Mouse (Mus musculus) MEL (cell line): Measurements from ENCODE around the gene Gm9964. TPM values are rescaled to one million over a fixed set of nuclear protein-coding genes. Genes with fewer than 3 reads are reported as not detected.
A peak's percentile ranks its signal among the peaks of the same experiment; 100 is the strongest.

Experiments
- DNase-seq: peaks from one replicate; pipeline ENCODE4 v3.0.0; 2011; ENCODE audit warnings: low read depth, low spot score
- H3K27ac ChIP-seq: 2 replicates; pipeline ENCODE4 v1.5.1; 2012; ENCODE audit warnings: low read depth, mild to moderate bottlenecking, control low read depth, low read length, moderate library complexity; ENCODE audit not compliant: control insufficient read depth
- H3K27me3 ChIP-seq, 2 experiments: fragments of 150-350 bp in 1 of 2; sonication (generic) in 1 of 2; 2 replicates each; pipeline ENCODE4 v1.6.1; 2012; ENCODE audit warnings: low read length in 2 of 2, mild to moderate bottlenecking in 2 of 2, improper control_type of control experiment in 1 of 2, moderate library complexity in 1 of 2; ENCODE audit not compliant: insufficient read depth in 2 of 2, control insufficient read depth in 1 of 2
- H3K36me3 ChIP-seq, 2 experiments: 2 replicates each; pipeline ENCODE4 v1.6.1; 2012 to 2014; ENCODE audit warnings: low read length in 2 of 2, improper control_type of control experiment in 1 of 2, inconsistent platforms in 1 of 2, mild to moderate bottlenecking in 1 of 2; ENCODE audit not compliant: insufficient read depth in 2 of 2, control insufficient read depth in 1 of 2
- H3K4me1 ChIP-seq, 2 experiments: fragments of 150-350 bp in 1 of 2; sonication (generic) in 1 of 2; 2 replicates each; pipeline ENCODE4 v1.6.1; 2012; ENCODE audit warnings: low read length in 2 of 2, improper control_type of control experiment in 1 of 2, mild to moderate bottlenecking in 1 of 2; ENCODE audit not compliant: insufficient read depth in 2 of 2, control insufficient read depth in 1 of 2
- H3K4me3 ChIP-seq, 2 experiments: fragments of 150-350 bp in 1 of 2; sonication (generic) in 1 of 2; 2 replicates each; pipeline ENCODE4 v1.5.1; 2012; ENCODE audit warnings: low read depth in 2 of 2, low read length in 2 of 2, mild to moderate bottlenecking in 2 of 2, moderate library complexity in 2 of 2, control low read depth in 1 of 2, improper control_type of control experiment in 1 of 2; ENCODE audit not compliant: control insufficient read depth in 1 of 2, insufficient read depth in 1 of 2
- H3K79me2 ChIP-seq: 2 replicates; pipeline ENCODE4 v1.6.1; 2012; ENCODE audit warnings: mild to moderate bottlenecking, low read length, moderate library complexity; ENCODE audit not compliant: control insufficient read depth, poor library complexity, insufficient read depth
- H3K9ac ChIP-seq: 2 replicates; pipeline ENCODE4 v1.6.1; 2012; ENCODE audit warnings: low read depth, mild to moderate bottlenecking, control low read depth, low read length, moderate library complexity; ENCODE audit not compliant: control insufficient read depth, poor library complexity, severe bottlenecking
- H3K9me3 ChIP-seq: fragments of 150-350 bp; sonication (generic); replicated peaks from 2 replicates; pipeline ENCODE4 v1.6.1; 2012; ENCODE audit warnings: mild to moderate bottlenecking, low read length, improper control_type of control experiment, moderate library complexity; ENCODE audit not compliant: insufficient read depth
- BHLHE40 ChIP-seq: IDR thresholded peaks from 2 replicates; pipeline ENCODE4 v1.6.1; 2012; ENCODE audit warnings: low read depth, mild to moderate bottlenecking, inconsistent platforms, low read length, improper control_type of control experiment, borderline replicate concordance
- CHD1 ChIP-seq: IDR thresholded peaks from 2 replicates; pipeline ENCODE4 v1.6.1; 2012; ENCODE audit warnings: low read depth, mild to moderate bottlenecking, inconsistent platforms, low read length, improper control_type of control experiment
- CHD2 ChIP-seq: IDR thresholded peaks from 2 replicates; pipeline ENCODE4 v1.6.1; 2011; ENCODE audit warnings: low read length, improper control_type of control experiment
- CTCF ChIP-seq, 3 experiments: IDR thresholded peaks in 2 of 3; conservative IDR thresholded peaks in 1 of 3; 2 replicates each; pipeline ENCODE4 v1.5.1; 2011 to 2012; ENCODE audit warnings: low read length in 3 of 3, low read depth in 2 of 3, mild to moderate bottlenecking in 2 of 3, improper control_type of control experiment in 1 of 3, inconsistent platforms in 1 of 3, mixed read lengths in 1 of 3, moderate library complexity in 1 of 3; ENCODE audit not compliant: control insufficient read depth in 1 of 3, insufficient read depth in 1 of 3, poor library complexity in 1 of 3, severe bottlenecking in 1 of 3
- E2F4 ChIP-seq: IDR thresholded peaks from 2 replicates; pipeline ENCODE4 v1.6.1; 2011; ENCODE audit warnings: low read depth, low read length, improper control_type of control experiment, borderline replicate concordance
- ELF1 ChIP-seq: IDR thresholded peaks from 2 replicates; pipeline ENCODE4 v1.6.1; 2014; ENCODE audit warnings: low read depth, mild to moderate bottlenecking, inconsistent platforms, low read length, improper control_type of control experiment, moderate library complexity
- EP300 ChIP-seq, 2 experiments: IDR thresholded peaks; 2 replicates each; pipeline ENCODE4 v1.6.1; 2011; ENCODE audit warnings: improper control_type of control experiment in 2 of 2, low read length in 2 of 2, low read depth in 1 of 2, mild to moderate bottlenecking in 1 of 2
- ETS1 ChIP-seq: IDR thresholded peaks from 2 replicates; pipeline ENCODE4 v1.6.1; 2012; ENCODE audit warnings: low read depth, mild to moderate bottlenecking, inconsistent platforms, low read length, improper control_type of control experiment, moderate library complexity
- GABPA ChIP-seq: IDR thresholded peaks from 2 replicates; pipeline ENCODE4 v1.6.1; 2012; ENCODE audit warnings: low read depth, mild to moderate bottlenecking, inconsistent platforms, low read length, improper control_type of control experiment, moderate library complexity
- GATA1 ChIP-seq: IDR thresholded peaks from 2 replicates; pipeline ENCODE4 v1.6.1; 2011; ENCODE audit warnings: low read depth, low read length, improper control_type of control experiment
- HCFC1 ChIP-seq: IDR thresholded peaks from 2 replicates; pipeline ENCODE4 v1.6.1; 2012; ENCODE audit warnings: low read depth, mild to moderate bottlenecking, inconsistent platforms, low read length, improper control_type of control experiment, moderate library complexity
- JUND ChIP-seq: IDR thresholded peaks from 2 replicates; pipeline ENCODE4 v1.6.1; 2011; ENCODE audit warnings: low read depth, mild to moderate bottlenecking, improper control_type of control experiment, low read length
- KAT2A ChIP-seq: conservative IDR thresholded peaks from 2 replicates; pipeline ENCODE4 v1.6.1; 2012; ENCODE audit warnings: low read depth, low read length, improper control_type of control experiment, inconsistent platforms
- MAFK ChIP-seq: IDR thresholded peaks from 2 replicates; pipeline ENCODE4 v1.6.1; 2011; ENCODE audit warnings: low read depth, mild to moderate bottlenecking, low read length, improper control_type of control experiment, borderline replicate concordance
- MAX ChIP-seq: IDR thresholded peaks from 2 replicates; pipeline ENCODE4 v1.6.1; 2011; ENCODE audit warnings: low read length, improper control_type of control experiment
- MAZ ChIP-seq: IDR thresholded peaks from 2 replicates; pipeline ENCODE4 v1.6.1; 2012; ENCODE audit warnings: low read depth, mild to moderate bottlenecking, inconsistent platforms, low read length, improper control_type of control experiment
- MXI1 ChIP-seq: IDR thresholded peaks from 2 replicates; pipeline ENCODE4 v1.6.1; 2011; ENCODE audit warnings: mild to moderate bottlenecking, low read depth, low read length, improper control_type of control experiment
- MYB ChIP-seq: IDR thresholded peaks from 2 replicates; pipeline ENCODE4 v1.6.1; 2011; ENCODE audit warnings: mild to moderate bottlenecking, low read depth, low read length, improper control_type of control experiment
- MYC ChIP-seq: IDR thresholded peaks from 2 replicates; pipeline ENCODE4 v1.6.1; 2011; ENCODE audit warnings: low read depth, mild to moderate bottlenecking, low read length, improper control_type of control experiment, moderate library complexity
- NELFE ChIP-seq: IDR thresholded peaks from 2 replicates; pipeline ENCODE4 v1.6.1; 2011; ENCODE audit warnings: low read depth, low read length, improper control_type of control experiment
- NRF1 ChIP-seq: IDR thresholded peaks from 2 replicates; pipeline ENCODE4 v1.6.1; 2014; ENCODE audit warnings: low read depth, mild to moderate bottlenecking, inconsistent platforms, low read length, improper control_type of control experiment, moderate library complexity; ENCODE audit not compliant: poor library complexity, insufficient read depth, severe bottlenecking
- POLR2A ChIP-seq, 2 experiments: IDR thresholded peaks; 2 replicates each; pipeline ENCODE4 v1.6.1; 2011 to 2012; ENCODE audit warnings: low read length in 2 of 2, mild to moderate bottlenecking in 2 of 2, control low read depth in 1 of 2, improper control_type of control experiment in 1 of 2, low read depth in 1 of 2, moderate library complexity in 1 of 2; ENCODE audit not compliant: control insufficient read depth in 1 of 2, insufficient read depth in 1 of 2, poor library complexity in 1 of 2
- POLR2AphosphoS2 ChIP-seq: IDR thresholded peaks from 2 replicates; pipeline ENCODE4 v1.6.1; 2011; ENCODE audit warnings: low read length, improper control_type of control experiment
- POLR2AphosphoS5 ChIP-seq: IDR thresholded peaks from 2 replicates; pipeline ENCODE4 v1.6.1; 2012; ENCODE audit warnings: low read depth, borderline replicate concordance, mild to moderate bottlenecking, inconsistent platforms, low read length, moderate library complexity, mixed read lengths
- RAD21 ChIP-seq: IDR thresholded peaks from 2 replicates; pipeline ENCODE4 v1.6.1; 2011; ENCODE audit warnings: mild to moderate bottlenecking, low read depth, low read length, improper control_type of control experiment
- RCOR1 ChIP-seq: IDR thresholded peaks from 2 replicates; pipeline ENCODE4 v1.6.1; 2012; ENCODE audit warnings: low read depth, mild to moderate bottlenecking, inconsistent platforms, low read length, improper control_type of control experiment
- SIN3A ChIP-seq: IDR thresholded peaks from 2 replicates; pipeline ENCODE4 v1.6.1; 2012; ENCODE audit warnings: low read length, improper control_type of control experiment, inconsistent platforms
- SMC3 ChIP-seq: IDR thresholded peaks from 2 replicates; pipeline ENCODE4 v1.6.1; 2011; ENCODE audit warnings: low read depth, low read length, improper control_type of control experiment
- TAL1 ChIP-seq: IDR thresholded peaks from 2 replicates; pipeline ENCODE4 v1.6.1; 2012; ENCODE audit warnings: mild to moderate bottlenecking, inconsistent platforms, low read length, moderate library complexity, mixed read lengths
- TBP ChIP-seq: IDR thresholded peaks from 2 replicates; pipeline ENCODE4 v1.8.0; 2011; ENCODE audit warnings: low read depth, low read length, improper control_type of control experiment
- TCF12 ChIP-seq: IDR thresholded peaks from 2 replicates; pipeline ENCODE4 v1.6.1; 2014; ENCODE audit warnings: low read depth, mild to moderate bottlenecking, inconsistent platforms, low read length, improper control_type of control experiment, moderate library complexity
- UBTF ChIP-seq: IDR thresholded peaks from 2 replicates; pipeline ENCODE4 v1.6.1; 2012; ENCODE audit warnings: low read depth, mild to moderate bottlenecking, inconsistent platforms, low read length, improper control_type of control experiment, moderate library complexity, borderline replicate concordance; ENCODE audit not compliant: insufficient read depth
- USF1 ChIP-seq: IDR thresholded peaks from 2 replicates; pipeline ENCODE4 v1.6.1; 2014; ENCODE audit warnings: low read depth, mild to moderate bottlenecking, inconsistent platforms, low read length, improper control_type of control experiment, moderate library complexity
- USF2 ChIP-seq, 2 experiments: IDR thresholded peaks; 2 replicates each; pipeline ENCODE4 v1.6.1; 2011 to 2012; ENCODE audit warnings: improper control_type of control experiment in 2 of 2, low read length in 2 of 2, borderline replicate concordance in 1 of 2, inconsistent platforms in 1 of 2, low read depth in 1 of 2, mild to moderate bottlenecking in 1 of 2; ENCODE audit not compliant: insufficient read depth in 1 of 2
- ZC3H11A ChIP-seq: IDR thresholded peaks from 2 replicates; pipeline ENCODE4 v1.6.1; 2012; ENCODE audit warnings: low read depth, mild to moderate bottlenecking, inconsistent platforms, low read length, improper control_type of control experiment
- ZKSCAN1 ChIP-seq: IDR thresholded peaks from 2 replicates; pipeline ENCODE4 v1.6.1; 2012; ENCODE audit warnings: low read depth, mild to moderate bottlenecking, inconsistent platforms, low read length, improper control_type of control experiment, moderate library complexity
- ZMIZ1 ChIP-seq: IDR thresholded peaks from 2 replicates; pipeline ENCODE4 v1.6.1; 2012; ENCODE audit warnings: low read depth, mild to moderate bottlenecking, inconsistent platforms, low read length, improper control_type of control experiment, moderate library complexity
- ZNF384 ChIP-seq: IDR thresholded peaks from 2 replicates; pipeline ENCODE4 v1.6.1; 2012; ENCODE audit warnings: low read depth, mild to moderate bottlenecking, inconsistent platforms, low read length, improper control_type of control experiment
- polyA plus RNA-seq, 2 experiments: library from polyadenylated mRNA; stranded (reverse) in 1 of 2; unstranded in 1 of 2; fragments of >175 nt in 1 of 2; fragments of >200 nt in 1 of 2; gene quantifications; 2 replicates each; pipeline versions ENCODE4 v1.2.1 to v1.2.4; 2012; ENCODE audit warnings: low replicate concordance in 2 of 2, low read depth in 1 of 2; ENCODE audit not compliant: insufficient read length in 2 of 2, insufficient read depth in 1 of 2, missing spikeins in 1 of 2
- total RNA-seq: library from RNA; depleted of rRNA; stranded (reverse); fragments of 300-350 nt; gene quantifications from 2 replicates; pipeline ENCODE4 v1.2.3, GENCODE M21; 2012

Gene Gm9964
- total and polyA plus RNA-seq, 3 experiments: not detected

DNA sequence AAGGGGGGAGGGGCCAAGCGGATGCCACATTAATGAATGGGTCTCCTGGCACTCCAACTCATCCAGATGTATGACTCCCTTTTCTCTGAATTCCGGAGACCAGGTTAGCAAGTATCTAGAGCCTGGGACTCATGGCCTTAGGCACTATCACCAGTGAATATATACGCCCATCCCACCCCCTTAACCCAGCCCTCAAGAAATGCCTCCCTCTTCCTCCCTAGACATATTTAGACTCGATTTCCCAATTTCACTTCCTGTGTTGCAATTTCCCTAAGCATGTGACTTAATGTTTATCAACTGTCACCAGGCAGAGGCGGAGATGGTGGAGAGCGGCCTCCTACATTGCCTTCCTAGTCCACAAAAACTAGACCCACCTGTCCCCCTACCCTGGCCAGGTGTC lies 9.3 kb downstream of the Gm9964 start:
- Histone ChIP-seq H3K27ac (peak overlapping the region; percentile 96), H3K27me3 (no peaks in the 10 kb centered on the region), H3K79me2 (no peaks in the 10 kb centered on the region), H3K9me3 (no peaks in the 10 kb centered on the region), H3K4me3 (peak overlapping the region; percentile 44 to 46), H3K9ac (peak overlapping the region; percentile 67), H3K36me3 (peaks cover 0 to 20% of the 10 kb centered on the region in 2 experiments; a peak in 2 of 4 replicates), H3K4me1 (peaks cover 15 to 32% of the 10 kb centered on the region in 2 experiments)
- peak; percentile 82 for DNase-seq
- TF ChIP-seq E2F4 (no peak), ELF1 (peak; percentile 75), CHD2 (no peak), POLR2AphosphoS2 (no peak), NELFE (peak; percentile 35; the same call in 1 of the 2 replicates), EP300 (IDR thresholded peaks at IDR 0.05; ENCODE audit: low read depth in 1 of 2, low read length in 2 of 2) (peak; percentile 71 to 89), SMC3 (no peak), ZMIZ1 (no peak), CTCF (IDR thresholded peaks at IDR 0.05 in 2 of 3, conservative IDR thresholded peaks at IDR 0.05 in 1 of 3; ENCODE audit: control insufficient read depth in 1 of 3, insufficient read depth in 1 of 3, low read depth in 2 of 3, low read length in 3 of 3, poor library complexity in 1 of 3, severe bottlenecking in 1 of 3) (no peak), JUND (no peak), USF1 (peak; percentile 87), TAL1 (peak; percentile 86), BHLHE40 (peak; percentile 86), ZC3H11A (no peak), RCOR1 (no peak), TBP (peak; percentile 76), NRF1 (no peak), SIN3A (peak; percentile 86), GATA1 (peak; percentile 45; the same call in 1 of the 2 replicates), CHD1 (no peak), POLR2AphosphoS5 (no peak), MYC (peak; percentile 84), GABPA (no peak), USF2 (IDR thresholded peaks at IDR 0.05; ENCODE audit: borderline replicate concordance in 1 of 2, insufficient read depth in 1 of 2, low read depth in 1 of 2, low read length in 2 of 2) (no peak), TCF12 (peak; percentile 62; the same call in 1 of the 2 replicates), POLR2A (IDR thresholded peaks at IDR 0.05; ENCODE audit: control insufficient read depth in 1 of 2, insufficient read depth in 1 of 2, low read depth in 1 of 2, low read length in 2 of 2, poor library complexity in 1 of 2) (peak in 1 of 2 experiments; percentile 64; a peak in 2 of 4 replicates), ETS1 (peak; percentile 86), RAD21 (no peak), MAX (peak; percentile 76), UBTF (no peak), ZNF384 (no peak), MXI1 (peak; percentile 79; the same call in 1 of the 2 replicates), MAZ (no peak), MAFK (no peak; the same call in 1 of the 2 replicates), ZKSCAN1 (no peak), MYB (peak; percentile 75), HCFC1 (peak; percentile 49; the same call in 1 of the 2 replicates), KAT2A (no peak)
